Mouse (Mus musculus) lung, embryonic 16.5 days (tissue): ENCODE results near the gene Pnkd. TPM values are rescaled to one million over a fixed set of nuclear protein-coding genes. Genes with fewer than 3 reads are reported as not detected.

Experiments
- ATAC-seq: fragments of 200-750 bp; cut with Nextera tagmentation; 2 replicates; pipeline ENCODE4 v1.8.0; 2017; ENCODE audit warnings: low read depth, mild to moderate bottlenecking, moderate library complexity
- H3K27ac ChIP-seq: fragments of 300-500 bp; sonication (generic); 2 replicates; pipeline ENCODE4 v1.5.1; 2014; ENCODE audit warnings: mild to moderate bottlenecking, control low read depth, low read length
- H3K27me3 ChIP-seq: fragments of 300-500 bp; sonication (generic); 2 replicates; pipeline ENCODE4 v1.6.1; 2014; ENCODE audit warnings: low read depth, low read length, mixed read lengths; ENCODE audit not compliant: control insufficient read depth, insufficient read depth
- H3K36me3 ChIP-seq: fragments of 300-500 bp; sonication (generic); 2 replicates; pipeline ENCODE4 v1.6.1; 2014; ENCODE audit warnings: low read length; ENCODE audit not compliant: control insufficient read depth, insufficient read depth
- H3K4me1 ChIP-seq: fragments of 300-500 bp; sonication (generic); replicated peaks from 2 replicates; pipeline ENCODE4 v1.6.1; 2014; ENCODE audit warnings: low read length, mixed read lengths; ENCODE audit not compliant: control insufficient read depth, insufficient read depth
- H3K4me2 ChIP-seq: fragments of 300-500 bp; sonication (generic); 2 replicates; pipeline ENCODE4 v1.6.1; 2014; ENCODE audit warnings: low read depth, low read length, control low read depth
- H3K4me3 ChIP-seq: fragments of 300-500 bp; sonication (generic); 2 replicates; pipeline ENCODE4 v1.5.1; 2014; ENCODE audit warnings: mild to moderate bottlenecking, low read length, control low read depth
- H3K9ac ChIP-seq: fragments of 300-500 bp; sonication (generic); 2 replicates; pipeline ENCODE4 v1.6.1; 2014; ENCODE audit warnings: low read length, control low read depth
- H3K9me3 ChIP-seq: fragments of 300-500 bp; sonication (generic); 2 replicates; pipeline ENCODE4 v1.6.1; 2016; ENCODE audit warnings: low read length; ENCODE audit not compliant: control insufficient read depth
- WGBS: fragments of 180-500 bp; shearing (Covaris S2); extraction: QIAGEN DNeasy Blood & Tissue Kit; methylation state at CpG from one replicate; pipeline ENCODE4 v1.1.7; 2014; 5-methylcytosine and 5-hydroxymethylcytosine counted together
- polyA plus RNA-seq: library from polyadenylated mRNA; unstranded; fragments of >200 nt; fragmentation: Nextera tagmentation; extraction: Ambion mirVana; gene quantifications from 2 replicates; pipeline ENCODE4 v1.2.1, GENCODE M21; 2015

The Pnkd gene
- polyA plus RNA-seq, 1 experiment from 2014 or later = 123 TPM

DNA sequence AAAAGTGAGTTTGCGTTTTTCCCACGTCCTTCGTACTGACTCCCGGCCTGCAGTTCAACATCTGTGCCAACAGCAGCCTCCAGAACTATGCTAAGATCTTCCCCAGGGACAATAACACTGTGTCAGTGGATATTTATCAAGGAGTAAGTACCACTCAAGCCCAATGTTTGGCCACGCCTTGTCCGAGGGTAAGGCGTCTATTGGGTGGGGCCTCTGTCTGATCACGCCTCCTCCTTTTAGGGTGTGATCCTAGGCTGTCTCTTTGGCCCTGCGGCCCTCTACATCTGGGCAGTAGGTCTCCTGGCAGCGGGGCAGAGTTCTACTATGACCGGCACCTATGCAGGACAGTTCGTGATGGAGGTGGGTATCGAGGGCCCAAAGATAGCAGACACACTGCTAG is 98.7 kb downstream of the Pnkd start:
- H3K4me1 ChIP-seq = peaks cover 7% of the 10 kb centered on the region
- WGBS = 67% methylated on average over 13 of the region's 13 CpGs
- no peaks in the 10 kb centered on the region for H3K27me3 ChIP-seq
- no peaks in the 10 kb centered on the region for H3K9me3 ChIP-seq
- no peak overlapping the region for H3K4me3 ChIP-seq
- no peak overlapping the region for H3K4me2 ChIP-seq
- no peak overlapping the region for H3K9ac ChIP-seq
- ATAC-seq = no peak
- no peak overlapping the region for H3K27ac ChIP-seq
- no peaks in the 10 kb centered on the region for H3K36me3 ChIP-seq

DNA sequence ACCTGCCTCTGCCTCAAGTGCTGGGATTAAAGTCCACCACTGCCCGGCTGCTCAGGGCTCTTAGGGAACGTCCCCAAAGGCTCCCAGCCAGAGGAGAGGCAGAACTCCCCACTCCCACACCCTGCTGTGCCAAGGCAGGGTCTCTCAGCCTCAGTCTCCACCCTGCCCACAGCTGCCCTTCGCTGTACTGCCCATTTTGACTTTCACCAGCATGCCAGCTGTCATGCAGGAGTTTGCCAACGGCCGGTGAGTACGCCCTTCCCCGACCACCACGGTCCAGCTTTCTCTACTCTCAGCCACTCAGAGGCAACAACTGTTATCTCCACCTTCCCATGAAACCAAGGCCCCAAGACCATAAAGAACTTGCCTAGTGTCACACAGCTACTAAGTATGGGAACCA is 99.8 kb downstream of the Pnkd start:
- ATAC-seq = no peak
- Histone ChIP-seq H3K27ac (no peak overlapping the region), H3K4me3 (no peak overlapping the region), H3K4me2 (no peak overlapping the region), H3K9ac (no peak overlapping the region), H3K36me3 (no peaks in the 10 kb centered on the region), H3K9me3 (no peaks in the 10 kb centered on the region), H3K27me3 (no peaks in the 10 kb centered on the region), H3K4me1 (peaks cover 13% of the 10 kb centered on the region)
- 85% methylated on average over 8 of the region's 8 CpGs for whole genome bisulfite sequencing

DNA sequence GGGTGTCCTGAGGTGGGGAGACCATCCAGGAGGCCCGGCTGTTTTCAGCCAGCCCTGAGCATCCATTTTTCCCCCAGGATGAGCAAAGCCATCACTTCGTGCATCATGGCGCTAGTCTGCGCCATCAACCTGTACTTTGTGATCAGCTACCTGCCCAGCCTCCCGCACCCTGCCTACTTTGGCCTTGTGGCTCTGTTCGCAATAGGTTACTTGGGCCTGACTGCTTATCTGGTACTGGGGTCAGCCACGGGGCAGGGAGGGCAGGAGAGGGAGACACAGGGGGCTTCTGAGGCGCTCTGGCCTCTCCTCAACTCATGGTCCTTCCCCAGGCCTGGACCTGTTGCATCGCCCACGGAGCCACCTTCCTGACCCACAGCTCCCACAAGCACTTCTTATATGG is 100.3 kb downstream of the Pnkd start:
- 94% methylated on average over 10 of the region's 10 CpGs for WGBS
- Histone ChIP-seq H3K4me1 (peaks cover 19% of the 10 kb centered on the region), H3K36me3 (no peaks in the 10 kb centered on the region), H3K9me3 (no peaks in the 10 kb centered on the region), H3K4me2 (no peak overlapping the region), H3K4me3 (no peak overlapping the region), H3K27ac (no peak overlapping the region), H3K9ac (no peak overlapping the region), H3K27me3 (no peaks in the 10 kb centered on the region)
- no peak for ATAC-seq

DNA sequence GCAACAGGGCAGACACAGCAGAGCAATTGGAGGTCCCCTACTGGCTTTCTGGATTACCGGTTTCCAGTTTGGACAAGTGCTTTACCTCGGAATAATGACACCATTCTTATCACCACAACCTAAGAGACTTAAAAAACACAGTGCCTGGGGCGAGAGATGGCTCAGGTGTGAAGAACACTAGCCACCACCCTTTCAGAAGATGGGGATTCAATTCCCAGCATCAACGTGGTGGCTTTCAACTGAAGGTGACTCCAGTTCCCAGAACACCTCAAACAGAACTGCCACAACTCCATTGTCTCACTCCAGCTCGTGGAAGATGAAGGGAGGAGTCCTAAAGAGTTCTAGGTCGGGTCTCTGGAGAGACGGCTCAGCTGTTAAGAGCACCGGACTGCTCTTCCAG is 100.8 kb downstream of the Pnkd start:
- Histone ChIP-seq H3K36me3 (no peaks in the 10 kb centered on the region), H3K4me3 (no peak overlapping the region), H3K4me1 (peaks cover 22% of the 10 kb centered on the region), H3K9ac (no peak overlapping the region), H3K4me2 (no peak overlapping the region), H3K27ac (no peak overlapping the region), H3K9me3 (no peaks in the 10 kb centered on the region), H3K27me3 (no peaks in the 10 kb centered on the region)
- 81% methylated on average over 8 of the region's 8 CpGs for WGBS
- ATAC-seq = no peak

DNA sequence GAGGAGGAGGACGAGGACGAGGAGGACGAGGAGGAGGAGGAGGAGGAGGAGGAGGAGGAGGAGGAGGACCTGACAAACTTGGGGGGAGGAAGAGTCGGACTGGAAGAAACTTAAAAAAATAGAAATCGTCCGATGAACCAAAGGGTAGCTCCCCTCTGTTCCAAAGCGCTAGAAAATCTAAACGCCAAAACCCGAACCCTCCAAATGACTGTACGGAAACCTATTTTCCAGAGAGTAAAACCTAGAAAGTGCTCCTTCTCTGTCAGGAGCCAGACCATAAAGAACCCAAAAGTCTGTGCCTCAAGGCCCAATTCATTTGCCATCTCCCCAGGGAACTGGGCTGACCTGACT is 101.6 kb downstream of the Pnkd start:
- H3K4me1 ChIP-seq = peaks cover 27% of the 10 kb centered on the region

DNA sequence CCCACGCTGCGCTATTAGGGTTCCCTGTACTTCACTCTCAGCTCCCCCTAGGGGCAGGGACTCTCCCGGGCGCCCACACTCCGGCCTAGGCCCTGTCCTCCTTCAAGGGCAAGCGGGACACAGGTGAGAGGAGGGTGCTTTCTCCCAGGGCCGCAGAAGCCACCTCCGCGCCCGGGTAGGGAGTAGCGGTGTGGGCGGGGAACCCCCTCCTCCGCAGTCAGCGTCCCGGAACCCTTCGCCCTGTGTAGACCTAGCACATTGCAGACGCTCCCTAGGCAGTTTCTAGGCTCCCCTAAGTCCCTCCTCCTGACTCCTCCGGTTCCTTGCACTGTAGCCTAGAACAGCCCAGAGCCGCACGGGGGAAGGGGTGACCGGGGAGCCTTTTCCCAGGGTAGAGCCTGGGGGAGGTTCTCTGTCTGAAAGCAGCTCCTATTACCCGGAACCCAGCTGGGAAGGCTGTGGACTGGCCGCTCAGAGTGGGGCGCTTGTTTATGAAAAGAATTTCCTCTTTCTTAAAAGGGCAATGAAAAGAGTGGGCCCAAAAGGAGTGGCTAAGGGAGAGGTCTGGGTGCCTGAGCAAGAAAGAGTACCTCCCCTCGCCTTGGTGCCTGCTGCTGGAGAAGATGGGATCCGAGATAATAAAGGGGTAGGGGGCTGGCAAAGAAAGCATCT is 102.1 kb downstream of the Pnkd start:
- H3K27me3 ChIP-seq = no peaks in the 10 kb centered on the region
- no peaks in the 10 kb centered on the region for H3K9me3 ChIP-seq
- H3K4me2 ChIP-seq = peak overlapping the region; percentile 58
- under 1% methylated on average over 26 of the region's 26 CpGs for WGBS
- ATAC-seq = peak; percentile 84
- H3K27ac ChIP-seq = peak overlapping the region; percentile 97
- peak overlapping the region; percentile 79 for H3K9ac ChIP-seq
- no peaks in the 10 kb centered on the region for H3K36me3 ChIP-seq
- peaks cover 27% of the 10 kb centered on the region for H3K4me1 ChIP-seq
- H3K4me3 ChIP-seq = peak overlapping the region; percentile 52

More for the DNA sequence above, 101.6 kb downstream of the Pnkd start:
- Histone ChIP-seq H3K27me3 (no peaks in the 10 kb centered on the region), H3K27ac (peak overlapping the region; percentile 97), H3K9ac (peak overlapping the region; percentile 79), H3K9me3 (no peaks in the 10 kb centered on the region), H3K4me2 (peak overlapping the region; percentile 58), H3K4me3 (peak overlapping the region; percentile 52), H3K36me3 (no peaks in the 10 kb centered on the region)
- no peak for ATAC-seq
- 36% methylated on average over 7 of the region's 10 CpGs for WGBS

DNA sequence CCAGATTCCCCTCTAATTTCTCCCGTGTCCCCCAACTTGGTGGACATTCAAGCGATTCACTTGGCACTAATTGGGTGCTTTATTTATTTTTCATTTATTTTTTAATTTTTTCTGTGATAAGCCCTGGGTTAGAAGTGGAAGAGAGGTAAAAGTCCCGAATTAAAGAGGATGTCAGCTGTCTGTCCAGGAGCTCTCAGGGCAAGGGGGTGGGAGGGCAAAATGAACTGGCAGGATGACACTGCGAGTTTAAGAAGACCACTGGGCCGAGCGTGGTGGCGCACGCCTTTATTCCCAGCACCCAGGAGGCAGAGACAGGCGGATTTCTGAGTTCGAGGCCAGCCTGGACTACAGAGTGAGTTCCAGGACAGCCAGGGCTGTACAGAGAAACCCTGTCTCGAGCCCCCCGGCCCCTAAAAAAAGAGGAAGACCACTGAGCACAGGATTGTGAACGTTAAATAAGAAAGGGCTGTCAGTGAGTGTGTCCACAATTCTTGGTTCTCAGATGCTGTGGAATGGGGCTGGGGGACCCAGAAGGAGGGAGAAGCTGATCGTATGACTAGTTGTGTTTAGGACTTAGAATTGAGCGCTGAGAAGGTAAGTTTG is 102.8 kb downstream of the Pnkd start:
- Histone ChIP-seq H3K9ac (peak overlapping the region; percentile 79), H3K9me3 (no peaks in the 10 kb centered on the region), H3K4me2 (peak overlapping the region; percentile 58), H3K27me3 (no peaks in the 10 kb centered on the region), H3K4me3 (peak overlapping the region; percentile 52), H3K36me3 (no peaks in the 10 kb centered on the region), H3K4me1 (peaks cover 27% of the 10 kb centered on the region), H3K27ac (peak overlapping the region; percentile 97)
- 48% methylated on average over 15 of the region's 15 CpGs for WGBS
- no peak for ATAC-seq

DNA sequence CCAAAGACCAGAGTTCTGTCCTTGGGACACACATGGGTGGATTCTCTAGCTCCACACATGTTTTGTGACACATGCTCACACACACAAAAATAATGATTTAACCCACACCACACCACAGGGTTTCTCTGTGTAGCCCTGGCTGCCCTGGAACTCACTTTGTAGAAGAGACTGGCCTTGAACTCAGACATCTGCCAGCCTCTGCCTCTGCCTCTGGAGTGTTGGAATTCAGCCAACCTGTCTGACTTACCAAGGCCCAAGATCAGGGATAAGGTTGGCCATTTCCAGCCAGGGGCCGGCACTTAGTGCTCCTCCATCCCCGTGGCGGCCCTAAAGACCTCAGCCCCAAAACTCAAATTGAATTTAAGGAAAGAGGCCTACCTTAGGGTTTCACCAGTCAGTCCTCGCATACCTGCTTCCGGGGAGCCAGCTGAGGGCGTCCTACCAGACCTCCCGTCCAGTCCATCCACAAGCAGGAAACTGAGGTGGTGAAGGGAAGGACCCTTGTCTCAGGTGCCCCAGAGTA is 103.7 kb downstream of the Pnkd start:
- H3K36me3 ChIP-seq = no peaks in the 10 kb centered on the region
- H3K9me3 ChIP-seq = no peaks in the 10 kb centered on the region
- peak overlapping the region; percentile 44; the same call in 1 of the 2 replicates for H3K9ac ChIP-seq
- ATAC-seq = no peak
- no peak overlapping the region for H3K4me2 ChIP-seq
- H3K27ac ChIP-seq = no peak overlapping the region; the same call in 1 of the 2 replicates
- peaks cover 34% of the 10 kb centered on the region for H3K4me1 ChIP-seq
- WGBS = 80% methylated on average over 7 of the region's 7 CpGs
- no peaks in the 10 kb centered on the region for H3K27me3 ChIP-seq
- no peak overlapping the region for H3K4me3 ChIP-seq

DNA sequence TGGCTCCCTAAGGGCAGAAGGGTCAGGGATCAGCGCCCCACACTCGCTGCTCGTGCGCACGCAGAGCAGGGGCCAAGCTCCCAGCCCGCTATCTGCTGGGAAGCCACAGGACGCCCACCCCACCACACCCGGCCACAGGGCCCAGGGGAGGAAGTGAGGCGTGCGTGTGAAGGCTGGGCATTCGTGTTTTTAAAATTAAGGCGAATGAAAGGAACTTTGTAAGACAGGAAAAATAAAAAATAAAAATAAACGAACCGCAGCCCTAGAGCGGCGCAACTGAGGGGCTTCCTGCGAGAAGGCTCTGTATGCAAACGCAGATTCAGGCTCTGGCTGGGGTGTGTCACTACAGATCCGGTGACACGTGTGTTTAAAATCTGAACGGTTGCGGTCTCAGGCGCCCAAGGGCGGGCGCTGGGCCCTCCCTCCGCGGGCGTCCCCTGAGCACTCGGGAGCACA is 105.1 kb downstream of the Pnkd start:
- WGBS = 3% methylated on average over 29 of the region's 29 CpGs
- Histone ChIP-seq H3K27ac (peak overlapping the region; percentile 100), H3K9me3 (no peaks in the 10 kb centered on the region), H3K9ac (peak overlapping the region; percentile 98), H3K27me3 (no peaks in the 10 kb centered on the region), H3K4me1 (peaks cover 36% of the 10 kb centered on the region), H3K4me2 (peak overlapping the region; percentile 65), H3K36me3 (peaks cover 9% of the 10 kb centered on the region), H3K4me3 (peak overlapping the region; percentile 74)
- no peak for ATAC-seq
